Mouse (Mus musculus): Measurements from ENCODE around the gene Snx15. TPM values are rescaled to one million over a fixed set of nuclear protein-coding genes. Genes with fewer than 3 reads are reported as not detected.

The Snx15 gene
- polyA plus RNA-seq, 1 experiment from 2014 or later = 20.5 TPM

GRCm38 (mm10) chr19:6069851-6070250 is 58.3 kb downstream of the Snx15 start:
- no peaks in the 10 kb centered on the region for H3K9me3 ChIP-seq (replicated peaks; ENCODE audit: control insufficient read depth, low read length)
- no peak overlapping the region for H3K27ac ChIP-seq (ENCODE audit: low read length)
- peaks cover 14% of the 10 kb centered on the region for H3K4me1 ChIP-seq (ENCODE audit: control insufficient read depth, insufficient read depth, low read length)
- no peak overlapping the region for H3K9ac ChIP-seq (ENCODE audit: low read length)
- no peak overlapping the region for H3K4me3 ChIP-seq (ENCODE audit: low read length)
- H3K36me3 ChIP-seq (ENCODE audit: control insufficient read depth, insufficient read depth) = peaks cover 25% of the 10 kb centered on the region
- WGBS = 85% methylated on average over 10 of the region's 10 CpGs
- no peaks in the 10 kb centered on the region for H3K27me3 ChIP-seq (ENCODE audit: control insufficient read depth, insufficient read depth, low read length)
- no peak for ATAC-seq (replicated peaks; ENCODE audit: extremely low read depth, insufficient read depth, low FRiP score)
- H3K4me2 ChIP-seq (ENCODE audit: low read depth, low read length) = no peak overlapping the region

Other genes starting within 250 kb of the Snx15 start
- gene Tigd3, start 234.2 kb downstream of the Snx15 start, polyA plus RNA-seq (2015; fragmentation: Nextera tagmentation; extraction: Ambion mirVana) = 1.5 and 1.6 TPM in 2 replicates
- gene Dpf2, start 215.3 kb downstream of the Snx15 start, polyA plus RNA-seq (2015; fragmentation: Nextera tagmentation; extraction: Ambion mirVana) = 97.5 and 103 TPM in 2 replicates
- 12.4 and 12.6 TPM in 2 replicates for gene Cdc42ep2, start 203.5 kb downstream of the Snx15 start, polyA plus RNA-seq (2015; fragmentation: Nextera tagmentation; extraction: Ambion mirVana)
- gene Pola2, start 164.1 kb downstream of the Snx15 start, polyA plus RNA-seq (2015; fragmentation: Nextera tagmentation; extraction: Ambion mirVana) = 48.3 and 55.2 TPM in 2 replicates
- gene Slc22a20, start 142.2 kb downstream of the Snx15 start, polyA plus RNA-seq (2015; fragmentation: Nextera tagmentation; extraction: Ambion mirVana) = 0.07 TPM in 1 of 2 replicates, not detected in the other
- gene Capn1, start 112.4 kb downstream of the Snx15 start, polyA plus RNA-seq (2015; fragmentation: Nextera tagmentation; extraction: Ambion mirVana) = 9.5 and 10.0 TPM in 2 replicates
- gene Syvn1, start 81.7 kb downstream of the Snx15 start, polyA plus RNA-seq (2015; fragmentation: Nextera tagmentation; extraction: Ambion mirVana) = 15.8 and 18.6 TPM in 2 replicates
- 60.4 and 67.4 TPM in 2 replicates for gene Mrpl49, start 70.5 kb downstream of the Snx15 start, polyA plus RNA-seq (2015; fragmentation: Nextera tagmentation; extraction: Ambion mirVana)
- 354 and 453 TPM in 2 replicates for gene Fau, start 70.5 kb downstream of the Snx15 start, polyA plus RNA-seq (2015; fragmentation: Nextera tagmentation; extraction: Ambion mirVana)
- gene Znhit2, start 67.1 kb downstream of the Snx15 start, polyA plus RNA-seq (2015; fragmentation: Nextera tagmentation; extraction: Ambion mirVana) = 21.8 and 24.7 TPM in 2 replicates
- gene Tm7sf2, start 59.9 kb downstream of the Snx15 start, polyA plus RNA-seq (2015; fragmentation: Nextera tagmentation; extraction: Ambion mirVana) = 6.6 and 8.7 TPM in 2 replicates
- 49.0 and 50.7 TPM in 2 replicates for gene Vps51, start 51.1 kb downstream of the Snx15 start, polyA plus RNA-seq (2015; fragmentation: Nextera tagmentation; extraction: Ambion mirVana)
- gene Tmem262, start 48.3 kb downstream of the Snx15 start, polyA plus RNA-seq (2015; fragmentation: Nextera tagmentation; extraction: Ambion mirVana) = not detected in 2 replicates
- gene Gm28374, start 46.0 kb downstream of the Snx15 start, polyA plus RNA-seq (2015; fragmentation: Nextera tagmentation; extraction: Ambion mirVana) = 0.56 and 1.3 TPM in 2 replicates
- gene Zfpl1, start 43.3 kb downstream of the Snx15 start, polyA plus RNA-seq (2015; fragmentation: Nextera tagmentation; extraction: Ambion mirVana) = 46.1 and 48.1 TPM in 2 replicates
- gene Cdca5, start 43.3 kb downstream of the Snx15 start, polyA plus RNA-seq (2015; fragmentation: Nextera tagmentation; extraction: Ambion mirVana) = 26.9 and 28.1 TPM in 2 replicates
- 0.30 and 0.49 TPM in 2 replicates for gene AC131692.1, start 33.9 kb downstream of the Snx15 start, polyA plus RNA-seq (2015; fragmentation: Nextera tagmentation; extraction: Ambion mirVana)
- 0.27 and 3.9 TPM in 2 replicates for gene Naaladl1, start 22.5 kb downstream of the Snx15 start, polyA plus RNA-seq (2015; fragmentation: Nextera tagmentation; extraction: Ambion mirVana)
- 32.3 and 33.9 TPM in 2 replicates for gene Sac3d1, start 9.7 kb downstream of the Snx15 start, polyA plus RNA-seq (2015; fragmentation: Nextera tagmentation; extraction: Ambion mirVana)
- 0.11 TPM in 1 of 2 replicates, not detected in the other for gene Batf2, start 12.7 kb upstream of the Snx15 start, polyA plus RNA-seq (2015; fragmentation: Nextera tagmentation; extraction: Ambion mirVana)
- gene Arl2, start 13.2 kb upstream of the Snx15 start, polyA plus RNA-seq (2015; fragmentation: Nextera tagmentation; extraction: Ambion mirVana) = 77.2 and 84.5 TPM in 2 replicates
- not detected in 2 replicates for gene Majin, start 56.1 kb upstream of the Snx15 start, polyA plus RNA-seq (2015; fragmentation: Nextera tagmentation; extraction: Ambion mirVana)
- gene Gpha2, start 98.1 kb upstream of the Snx15 start, polyA plus RNA-seq (2015; fragmentation: Nextera tagmentation; extraction: Ambion mirVana) = 0.25 TPM in 1 of 2 replicates, not detected in the other
- gene Ppp2r5b, start 107.6 kb upstream of the Snx15 start, polyA plus RNA-seq (2015; fragmentation: Nextera tagmentation; extraction: Ambion mirVana) = 22.6 and 23.4 TPM in 2 replicates
- 8.0 and 8.9 TPM in 2 replicates for gene Atg2a, start 113.4 kb upstream of the Snx15 start, polyA plus RNA-seq (2015; fragmentation: Nextera tagmentation; extraction: Ambion mirVana)
- gene Ehd1, start 148.4 kb upstream of the Snx15 start, polyA plus RNA-seq (2015; fragmentation: Nextera tagmentation; extraction: Ambion mirVana) = 63.7 and 73.2 TPM in 2 replicates
- 0.64 and 0.67 TPM in 2 replicates for gene Cdc42bpg, start 178.2 kb upstream of the Snx15 start, polyA plus RNA-seq (2015; fragmentation: Nextera tagmentation; extraction: Ambion mirVana)
- gene Men1, start 206.7 kb upstream of the Snx15 start, polyA plus RNA-seq (2015; fragmentation: Nextera tagmentation; extraction: Ambion mirVana) = 45.8 and 47.8 TPM in 2 replicates
- 17.2 and 18.5 TPM in 2 replicates for gene Map4k2, start 212.8 kb upstream of the Snx15 start, polyA plus RNA-seq (2015; fragmentation: Nextera tagmentation; extraction: Ambion mirVana)
- gene Sf1, start 235.4 kb upstream of the Snx15 start, polyA plus RNA-seq (2015; fragmentation: Nextera tagmentation; extraction: Ambion mirVana) = 80.2 and 86.7 TPM in 2 replicates